Mouse (Mus musculus): ENCODE data around the gene Rfx4.

GRCm38 (mm10) chr10:84772380-84773130, 16.7 kb downstream of the Rfx4 start:
- TF ChIP-seq POLR2A (IDR thresholded peaks at IDR 0.05; ENCODE audit: insufficient read depth, low read depth, low read length) (no peak), CTCF (IDR thresholded peaks at IDR 0.05) (no peak)

Measured in heart, adult 2 months (tissue).